Mouse (Mus musculus) gastrocnemius, postnatal 14 days (tissue): ENCODE measurements around the gene Plk1. TPM values are rescaled to one million over a fixed set of nuclear protein-coding genes. Genes with fewer than 3 reads are reported as not detected.
A peak's percentile ranks its signal among the peaks of the same experiment; 100 is the strongest.

Experiments
- DNase-seq: peaks from one replicate; pipeline ENCODE4 v3.0.0; 2021; ENCODE audit warnings: mixed read lengths
- intact Hi-C: fragments of 180-260 bp; cut with DNase I; formaldehyde crosslinking; loops from one replicate; pipeline ENCODE4 v1.15.1; 2025; ENCODE audit warnings: low total_unique reads
- long read RNA-seq, 2 experiments: library from polyadenylated mRNA; stranded (forward); transcript quantifications; one replicate each; pipeline ENCODE4 v2.0.0; 2021
- total RNA-seq, 2 experiments: library from RNA; stranded (reverse); gene quantifications; 2 replicates each; pipeline ENCODE4 v1.2.3; 2021

Gene Plk1
- 1 to 10 TPM; 3.0 to 4.2 TPM for total RNA-seq
- long read RNA-seq, experiment 1, partial matches to known transcripts: 0 of 1 reads
- long read RNA-seq, experiment 1, other reads (novel, unspliced or antisense): 0 of 1 reads
- long read RNA-seq, experiment 2, partial matches to known transcripts: 0 of 4 reads
- long read RNA-seq, experiment 2, other reads (novel, unspliced or antisense): 0 of 4 reads

DNA sequence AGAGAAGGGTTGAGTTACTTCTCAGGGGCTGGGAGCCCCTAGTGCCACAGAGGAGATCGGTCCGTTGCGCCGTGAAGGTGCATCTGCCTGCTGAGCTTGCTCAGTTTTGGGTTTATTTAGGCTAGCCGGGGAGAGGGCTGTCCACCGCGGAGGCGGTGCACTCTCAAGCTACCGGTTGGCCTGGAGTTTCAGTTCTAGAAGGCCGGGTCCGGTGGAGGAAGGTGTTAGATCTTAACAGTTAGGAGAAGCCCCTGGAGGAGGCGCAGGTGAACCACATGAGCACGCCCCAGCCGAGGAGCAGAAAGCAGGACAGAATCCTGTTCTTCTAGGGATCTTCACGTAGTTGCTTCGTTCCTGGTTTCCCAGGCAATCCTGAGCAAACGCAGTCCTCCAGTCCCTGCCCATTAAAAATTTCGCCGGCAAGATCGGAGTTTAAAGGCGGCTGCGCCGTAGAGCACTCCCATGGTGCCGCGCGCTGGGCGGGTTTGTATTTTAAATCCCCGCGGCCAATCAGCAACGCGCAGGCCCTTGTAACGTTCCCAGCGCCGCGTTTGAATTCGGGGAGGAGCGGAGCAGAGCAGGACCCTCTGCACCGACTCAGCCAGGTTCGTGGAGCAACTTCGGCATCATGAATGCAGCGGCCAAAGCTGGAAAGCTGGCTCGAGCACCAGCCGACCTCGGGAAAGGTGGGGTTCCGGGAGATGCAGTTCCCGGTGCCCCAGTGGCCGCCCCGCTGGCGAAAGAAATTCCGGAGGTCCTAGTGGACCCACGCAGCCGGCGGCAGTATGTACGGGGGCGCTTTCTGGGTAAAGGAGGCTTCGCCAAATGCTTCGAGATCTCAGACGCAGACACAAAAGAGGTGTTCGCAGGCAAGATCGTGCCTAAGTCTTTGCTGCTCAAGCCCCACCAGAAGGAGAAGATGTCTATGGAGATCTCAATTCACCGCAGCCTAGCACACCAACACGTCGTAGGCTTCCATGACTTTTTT, at the start of gene Plk1:
Gene Plk1, plus strand, starts transcription at position 525 of the 988 bp plus-strand sequence.
- peak; percentile 75 for DNase-seq
- intact Hi-C loops: no loop called here

DNA sequence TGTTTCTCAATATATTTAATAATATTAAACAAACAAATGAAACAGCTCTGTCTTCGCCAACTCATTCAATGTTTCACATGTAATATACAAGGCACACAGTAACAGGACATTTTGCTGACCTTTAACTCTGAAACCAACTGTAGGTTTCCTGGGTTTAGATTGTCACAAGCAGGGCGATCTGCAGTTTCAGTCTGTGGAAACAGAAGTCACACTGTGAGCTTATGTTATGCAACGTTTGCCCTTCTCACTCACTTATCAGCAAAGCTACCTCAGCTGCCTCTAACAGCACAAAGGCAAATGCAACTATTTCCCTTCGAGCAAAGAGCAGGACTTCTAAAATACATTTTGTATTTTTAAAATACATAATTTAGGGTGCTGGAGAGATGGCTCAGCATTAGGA, 35.7 kb upstream of the Plk1 start:
- intact Hi-C loops: no loop called here
- DNase-seq: no peak

DNA sequence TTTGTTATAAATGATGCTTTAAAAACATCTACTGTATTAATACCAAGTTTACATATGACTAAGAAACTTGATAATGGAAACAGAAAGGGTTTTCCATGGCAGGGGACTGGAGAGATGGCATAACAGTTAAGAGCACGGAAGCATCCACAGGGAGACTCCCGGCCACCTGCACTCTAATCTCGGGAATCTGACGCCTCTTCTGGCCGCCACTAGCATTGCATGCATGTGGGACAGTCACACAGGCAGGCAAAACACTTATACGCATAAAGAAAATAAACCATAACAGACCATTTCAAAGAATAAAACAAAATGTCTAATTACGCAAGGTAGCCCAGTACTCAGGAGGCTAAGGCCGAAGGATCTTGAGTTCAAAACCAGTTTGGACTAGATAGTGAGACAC, 33.6 kb upstream of the Plk1 start:
- intact Hi-C loops: no loop called here
- no peak for DNase-seq

DNA sequence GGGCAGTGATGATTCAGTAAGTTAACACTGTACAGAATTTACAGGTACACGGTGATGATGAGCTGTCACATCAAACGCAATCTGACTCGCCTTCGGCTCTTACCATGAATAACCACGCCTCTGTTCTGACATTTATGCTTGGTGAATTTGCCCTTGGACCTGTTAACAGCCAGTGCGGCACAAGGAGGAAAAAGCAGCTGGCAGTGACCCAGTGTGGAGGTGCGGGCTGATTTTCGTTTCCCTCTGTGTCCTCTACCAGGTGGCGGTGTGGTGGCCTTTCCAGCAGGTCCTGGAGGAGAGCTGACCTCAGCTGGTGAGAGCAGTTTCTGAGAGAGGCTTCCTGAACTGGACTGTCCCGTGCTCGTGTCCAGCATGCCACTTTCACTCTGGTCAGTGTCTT, 32.3 kb upstream of the Plk1 start:
- intact Hi-C loops: no loop called here
- DNase-seq: no peak

DNA sequence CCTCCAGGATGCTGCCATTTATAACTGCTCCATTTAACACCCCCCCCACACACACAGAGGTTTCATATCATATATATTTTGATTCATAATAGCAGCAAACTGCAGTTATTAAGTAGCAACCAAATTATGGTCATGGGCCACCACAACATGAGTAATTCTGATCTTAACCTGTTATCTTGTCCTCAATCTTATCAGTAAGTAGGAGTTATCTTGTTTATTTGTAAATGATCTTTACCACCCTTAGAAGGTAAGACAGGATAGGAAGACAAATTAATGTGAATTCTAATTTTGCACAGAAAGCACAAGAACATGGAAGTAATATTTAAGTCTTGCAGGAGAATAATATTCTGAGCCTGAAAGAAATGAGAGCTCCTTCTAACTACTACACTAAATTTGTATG, 27.4 kb upstream of the Plk1 start:
- intact Hi-C loops: no loop called here

DNA sequence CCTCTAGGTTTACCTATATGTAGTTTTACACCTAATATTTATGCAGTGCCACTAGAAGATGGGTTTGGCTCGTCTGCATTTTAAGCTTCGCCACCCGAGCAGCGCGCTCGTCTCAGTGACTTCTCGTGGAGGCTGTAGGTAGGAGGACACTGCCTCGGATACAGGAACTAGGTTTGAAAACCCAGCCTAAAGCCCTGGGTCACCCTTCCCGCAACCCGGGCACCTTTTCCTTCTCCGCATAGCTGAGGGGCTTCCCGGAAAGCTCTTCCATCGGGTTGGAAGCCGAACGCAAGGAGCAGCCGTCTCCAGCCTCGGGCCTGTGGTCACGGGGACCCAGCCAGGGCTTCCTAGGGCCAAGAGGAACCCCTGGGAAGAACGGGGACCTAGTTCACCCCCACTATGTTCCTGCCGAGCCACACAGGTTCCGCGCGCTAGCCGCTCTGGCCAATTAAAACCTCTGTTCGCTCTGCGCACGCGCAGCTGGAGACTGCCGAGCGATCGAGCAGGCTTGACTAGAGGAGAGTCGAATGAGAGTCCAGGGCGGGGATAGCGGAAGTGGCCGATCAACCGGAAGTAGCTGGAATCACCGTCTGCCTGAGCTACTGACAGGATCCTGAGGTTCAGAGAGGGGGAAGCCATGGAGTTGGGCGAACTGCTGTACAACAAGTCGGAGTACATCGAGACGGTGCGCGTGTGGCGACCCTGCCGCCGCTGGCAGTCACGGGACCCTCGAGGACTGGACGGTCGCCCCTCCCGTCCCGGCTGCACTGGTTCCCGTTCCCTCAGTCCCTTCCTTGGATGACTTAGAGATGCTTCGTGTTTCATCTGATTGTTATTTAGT, 26.5 kb upstream of the Plk1 start, which contains the start of the genes Palb2 and Dctn5:
Gene Palb2, minus strand, starts transcription at position 489 of the 841 bp plus-strand sequence.
Gene Dctn5, plus strand, starts transcription at position 545 of the 841 bp plus-strand sequence.
- peak; percentile 97 for DNase-seq
- intact Hi-C loops: no loop called here

More for the DNA sequence above, 27.4 kb upstream of the Plk1 start:
- DNase-seq: no peak

DNA sequence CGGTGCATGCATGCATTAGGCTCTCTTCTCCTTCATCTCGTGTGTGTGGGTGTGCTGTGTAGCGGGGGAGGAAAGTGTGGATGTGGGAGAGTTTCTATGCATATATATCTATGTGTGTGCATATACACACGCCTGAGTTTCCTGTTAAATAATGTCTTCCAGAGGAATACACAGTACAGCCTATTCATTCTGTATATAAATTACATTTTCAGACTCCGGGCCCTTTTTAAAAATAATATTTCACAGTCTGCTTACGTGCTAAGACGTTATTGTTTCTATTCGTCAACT, 26.0 kb upstream of the Plk1 start:
- intact Hi-C loops: no loop called here

DNA sequence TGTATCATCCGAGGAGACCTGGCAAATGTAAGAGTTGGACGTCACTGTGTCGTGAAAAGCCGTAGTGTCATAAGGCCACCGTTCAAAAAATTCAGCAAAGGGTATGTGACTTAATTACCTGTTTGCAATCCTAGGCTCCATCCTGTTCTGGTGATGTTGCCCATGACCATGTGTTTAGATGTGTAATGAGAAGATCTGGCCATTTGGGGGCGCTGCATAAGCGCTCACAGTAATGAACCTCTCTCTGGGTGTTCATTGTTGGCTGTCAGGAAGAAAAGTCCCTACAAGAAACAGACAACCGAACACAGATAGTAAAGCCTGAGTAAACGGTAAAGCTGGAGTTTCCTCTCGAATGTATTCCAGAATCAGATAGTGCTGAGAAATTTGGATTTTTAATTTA, 24.2 kb upstream of the Plk1 start:
- DNase-seq: no peak
- intact Hi-C loops: no loop called here

More for the DNA sequence above, 26.0 kb upstream of the Plk1 start:
- no peak for DNase-seq

DNA sequence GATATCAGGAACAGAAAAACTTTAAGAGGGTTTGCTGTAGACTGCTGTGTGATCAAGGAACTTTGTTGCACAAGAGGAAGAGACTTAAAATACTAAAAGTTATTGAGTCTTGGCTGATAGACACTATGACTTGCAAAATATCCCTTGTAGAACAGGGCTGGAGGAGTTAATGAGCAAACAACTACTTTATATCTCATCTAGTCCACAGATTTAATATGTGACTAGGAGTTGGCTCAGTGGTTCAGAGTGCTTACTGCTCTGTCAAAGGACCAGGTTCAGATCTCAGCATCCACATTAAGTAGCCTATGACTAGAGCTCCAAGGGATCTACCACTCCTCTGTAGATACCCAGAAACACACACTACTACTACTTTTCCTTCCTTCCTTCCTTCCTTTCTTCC, 22.2 kb upstream of the Plk1 start:
- no peak for DNase-seq
- intact Hi-C loops: no loop called here

DNA sequence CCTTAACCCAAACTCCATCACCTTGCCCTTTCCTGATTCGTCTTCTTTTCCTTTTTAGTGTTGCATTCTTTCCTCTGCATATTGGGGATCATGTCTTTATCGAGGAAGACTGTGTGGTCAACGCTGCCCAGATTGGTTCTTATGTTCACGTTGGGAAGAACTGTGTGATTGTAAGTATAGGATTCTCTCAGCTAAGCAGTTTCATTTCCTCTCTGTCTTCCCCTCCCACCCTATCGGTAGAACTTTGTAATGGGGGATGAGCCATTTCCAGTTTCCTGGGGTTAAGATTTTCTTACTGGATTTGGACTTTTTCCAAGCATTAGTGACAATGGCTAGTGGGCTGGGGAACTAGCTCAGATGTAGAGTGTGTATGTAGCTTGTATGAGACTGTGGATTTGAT, 21.0 kb upstream of the Plk1 start:
- intact Hi-C loops: no loop called here
- DNase-seq: no peak

DNA sequence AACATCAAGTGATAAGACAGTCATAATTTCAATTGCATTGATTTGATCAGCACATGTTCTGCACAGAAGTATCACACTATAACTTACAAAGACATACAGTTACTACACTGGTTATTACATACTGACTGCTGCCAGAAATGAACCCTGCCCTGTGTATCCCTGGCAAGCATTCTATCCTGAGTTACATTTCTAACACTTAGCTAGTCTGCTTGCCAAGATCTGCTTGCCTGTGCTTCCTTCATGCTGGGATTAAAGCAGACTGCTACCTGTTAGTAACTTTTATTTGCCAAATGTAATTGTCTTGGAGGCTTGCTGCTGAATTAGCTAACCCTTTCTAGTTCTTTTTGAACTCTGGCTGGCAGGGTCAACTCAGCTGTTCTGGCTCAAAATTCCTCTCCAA, 18.2 kb upstream of the Plk1 start:
- intact Hi-C loops: no loop called here
- no peak for DNase-seq

DNA sequence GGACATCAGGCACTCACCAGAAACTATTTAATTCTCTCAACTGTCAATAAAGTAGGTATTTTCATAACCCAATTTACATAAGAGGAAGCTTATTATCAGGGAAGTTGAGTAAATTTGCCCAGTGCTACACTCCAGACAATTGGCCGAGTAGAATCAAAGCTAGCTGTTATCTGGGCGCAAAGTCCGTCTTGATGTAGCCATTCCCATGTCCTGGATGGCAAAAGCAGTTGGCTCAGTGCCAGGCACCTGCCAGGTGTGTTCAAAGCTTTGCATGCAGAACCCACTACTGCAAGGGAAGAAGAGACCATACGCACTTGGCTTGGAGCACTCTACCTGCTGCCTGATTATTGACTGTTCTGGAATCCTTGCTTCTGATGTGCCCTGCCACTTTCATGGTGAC, 6.8 kb upstream of the Plk1 start:
- no peak for DNase-seq
- intact Hi-C loops: no loop called here

DNA sequence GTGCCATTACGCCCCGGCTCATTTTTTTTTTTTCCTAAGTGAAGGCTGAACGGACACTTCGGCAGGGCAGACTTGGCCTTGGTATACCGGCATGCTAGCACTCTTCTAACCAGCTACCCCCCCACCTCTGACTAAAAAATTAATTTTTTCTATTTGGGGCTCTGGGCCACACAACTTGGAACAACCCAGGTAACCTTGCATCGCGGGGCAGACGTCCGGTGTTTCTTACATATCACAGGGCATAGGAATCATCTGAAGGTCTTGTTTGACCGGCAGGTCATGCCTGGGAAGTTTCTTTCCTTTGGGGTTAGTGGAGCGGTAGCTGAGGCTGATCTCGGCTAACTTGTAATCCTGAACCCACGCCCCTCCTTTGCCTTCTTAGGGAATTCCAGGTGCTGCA, 751 bp upstream of the Plk1 start:
- no peak for DNase-seq
- intact Hi-C loops: no loop called here

DNA sequence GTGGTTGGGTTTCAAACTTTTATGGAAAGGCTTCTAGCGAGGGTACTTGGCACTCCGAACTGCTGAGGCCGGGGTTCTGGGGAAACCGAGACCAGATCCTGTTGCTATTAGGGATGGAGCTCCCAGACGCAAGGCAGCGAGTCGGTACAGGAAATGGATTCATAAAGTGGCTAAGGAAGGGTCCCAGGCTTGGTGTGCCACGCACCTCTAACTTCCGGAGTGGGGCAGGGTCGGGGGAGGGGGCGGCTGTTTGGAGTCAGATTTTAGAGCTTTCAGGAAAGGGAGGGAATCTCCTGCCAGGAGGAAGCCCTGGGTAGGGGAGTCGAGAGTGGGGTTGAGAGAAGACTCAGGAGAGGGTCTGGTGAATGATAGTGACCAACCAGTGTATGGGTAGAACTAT, 798 bp downstream of the Plk1 start:
- intact Hi-C loops: no loop called here
- no peak for DNase-seq

DNA sequence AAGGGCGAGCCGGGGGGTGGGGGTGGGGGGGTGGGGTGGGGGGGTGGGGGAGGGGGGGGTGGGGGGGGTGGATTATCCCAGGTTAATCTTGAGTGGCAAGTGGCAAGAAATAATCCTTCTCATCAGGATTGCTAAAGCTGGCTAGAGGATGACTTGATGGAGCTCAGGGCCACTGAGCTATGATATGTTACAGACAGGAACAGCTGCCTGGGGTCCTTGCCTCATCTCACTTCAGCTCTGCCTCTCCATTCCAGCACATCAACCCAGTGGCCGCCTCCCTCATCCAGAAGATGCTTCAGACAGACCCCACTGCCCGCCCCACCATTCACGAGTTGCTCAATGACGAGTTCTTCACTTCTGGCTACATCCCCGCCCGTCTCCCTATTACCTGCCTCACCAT, 4.5 kb downstream of the Plk1 start:
- intact Hi-C loops: no loop called here
- no peak for DNase-seq

DNA sequence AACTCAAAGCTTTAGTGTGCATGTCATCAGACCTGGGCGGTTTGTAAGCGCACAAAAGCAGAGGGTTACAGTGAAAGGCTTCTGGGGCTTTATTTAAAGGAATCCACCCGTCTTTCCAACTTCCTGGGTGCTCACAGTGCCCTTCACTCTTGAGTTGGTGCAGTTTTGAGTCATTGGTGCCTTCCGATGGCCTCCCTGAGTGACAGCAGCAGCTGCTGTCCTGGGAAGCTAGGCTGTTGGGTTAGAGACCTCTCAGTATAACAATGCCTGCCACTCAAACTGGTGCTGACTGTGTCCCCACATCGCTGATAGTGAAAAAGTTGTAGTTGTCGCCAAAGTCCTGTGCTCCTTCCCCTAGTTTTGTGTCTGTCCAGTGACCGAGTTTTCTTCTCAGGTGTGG, 8.0 kb downstream of the Plk1 start:
- no peak for DNase-seq
- intact Hi-C loops: no loop called here

DNA sequence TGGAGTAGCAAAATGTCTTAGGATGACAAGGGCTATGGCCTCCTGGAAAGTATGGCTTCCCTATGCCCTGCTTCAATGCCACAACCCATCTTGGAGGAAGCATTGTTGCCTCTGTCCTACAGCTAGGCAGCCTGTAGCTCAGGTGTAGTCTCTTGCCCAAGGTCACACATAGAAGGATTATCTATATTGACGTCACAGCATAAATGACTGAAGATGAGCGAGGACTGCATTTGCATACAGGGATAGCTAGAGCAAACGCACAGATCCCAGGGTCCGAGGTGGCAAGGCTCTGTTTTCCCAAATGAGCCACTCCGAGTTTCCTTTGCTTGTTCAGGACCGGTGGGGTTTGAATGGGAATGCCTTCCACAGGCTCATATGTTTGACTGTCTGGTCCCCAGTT, 11.5 kb downstream of the Plk1 start:
- intact Hi-C loops: no loop called here
- DNase-seq: no peak

DNA sequence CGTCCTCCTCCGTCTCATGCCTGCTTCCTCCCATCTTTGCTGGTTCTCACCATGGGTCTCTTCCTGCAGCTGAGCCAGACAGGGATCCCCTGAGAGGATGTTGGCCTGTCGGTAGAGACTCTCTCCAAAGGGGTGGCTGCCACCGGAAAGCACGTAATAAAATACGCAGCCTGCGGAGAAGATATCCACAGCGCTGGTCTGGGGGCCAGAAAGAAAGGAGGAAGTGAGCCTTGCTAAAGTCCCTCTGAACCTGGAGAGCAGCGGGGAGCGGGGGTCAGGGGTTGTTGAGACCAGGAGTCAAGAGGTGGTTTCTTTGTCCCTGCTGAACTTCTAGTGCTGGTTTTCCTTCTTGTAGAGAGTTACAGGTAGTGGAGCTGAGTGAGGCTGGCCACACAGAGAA, 12.4 kb downstream of the Plk1 start:
- intact Hi-C loops: no loop called here
- no peak for DNase-seq

DNA sequence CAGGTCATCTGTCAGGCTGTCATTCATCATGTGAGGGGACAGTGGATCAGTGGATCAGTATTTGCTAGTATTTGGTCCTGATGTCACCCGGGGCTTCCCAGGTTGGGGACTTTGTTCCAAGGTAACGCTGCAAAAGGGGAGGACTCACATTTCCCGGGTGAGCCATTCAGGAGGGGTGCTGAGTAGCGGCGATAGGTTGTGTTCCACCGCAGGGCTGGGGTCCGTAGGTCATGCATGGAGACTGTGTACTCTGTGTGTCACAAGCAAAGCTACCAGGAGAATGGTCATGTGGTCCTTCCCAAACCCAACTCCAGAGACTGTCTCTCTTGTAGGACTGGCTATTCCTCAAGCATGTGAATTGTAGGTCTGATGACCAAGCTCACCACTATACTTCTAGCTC, 21.5 kb downstream of the Plk1 start:
- intact Hi-C loops: no loop called here
- DNase-seq: no peak

DNA sequence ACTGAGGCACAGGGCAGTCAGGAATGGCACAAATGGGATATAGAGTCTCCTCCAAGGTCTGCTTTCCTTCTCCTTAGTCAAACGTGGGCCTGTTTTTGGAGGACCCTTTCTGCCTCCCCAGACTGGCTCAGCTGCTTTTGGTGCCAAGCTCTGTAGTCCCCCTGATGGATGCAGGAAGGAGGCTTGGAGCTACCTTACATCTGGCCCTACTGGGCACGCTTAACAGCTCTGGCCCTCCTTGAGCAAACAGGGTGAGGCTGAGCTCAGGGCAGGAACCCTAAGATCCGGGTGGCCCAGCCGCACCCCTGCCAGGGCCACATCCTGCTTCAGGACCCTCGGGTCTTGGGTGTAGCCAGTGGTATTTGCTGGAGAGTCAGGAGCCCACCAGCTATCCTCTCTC, 25.3 kb downstream of the Plk1 start:
- intact Hi-C loops: no loop called here

More for the DNA sequence above, 25.3 kb downstream of the Plk1 start:
- no peak for DNase-seq
